Mouse (Mus musculus) lung, embryonic 14.5 days (tissue): ENCODE data around the gene Tlx2. TPM values are rescaled to one million over a fixed set of nuclear protein-coding genes. Genes with fewer than 3 reads are reported as not detected.

Source experiments
- ATAC-seq: fragments of 200-750 bp; cut with Nextera tagmentation; 2 replicates; pipeline ENCODE4 v1.8.0; 2017; ENCODE audit warnings: mild to moderate bottlenecking, moderate TSS enrichment, moderate library complexity; ENCODE audit not compliant: insufficient read depth
- DNase-seq: peaks from one replicate; pipeline ENCODE4 v3.0.0-alpha.2; 2015
- H3K27ac ChIP-seq: fragments of 300-500 bp; sonication (generic); 2 replicates; pipeline ENCODE4 v1.5.1; 2014; ENCODE audit warnings: low read depth, mild to moderate bottlenecking, moderate library complexity
- H3K27me3 ChIP-seq: fragments of 300-500 bp; sonication (generic); 2 replicates; pipeline ENCODE4 v1.6.1; 2014; ENCODE audit warnings: low read length, control low read depth; ENCODE audit not compliant: insufficient read depth
- H3K36me3 ChIP-seq: fragments of 300-500 bp; sonication (generic); 2 replicates; pipeline ENCODE4 v1.6.1; 2014; ENCODE audit warnings: control low read depth; ENCODE audit not compliant: insufficient read depth
- H3K4me1 ChIP-seq: fragments of 300-500 bp; sonication (generic); 2 replicates; pipeline ENCODE4 v1.6.1; 2014; ENCODE audit warnings: antibody characterized with exemption, control low read depth; ENCODE audit not compliant: insufficient read depth
- H3K4me2 ChIP-seq: fragments of 300-500 bp; sonication (generic); 2 replicates; pipeline ENCODE4 v1.6.1; 2014; ENCODE audit warnings: mild to moderate bottlenecking
- H3K4me3 ChIP-seq: fragments of 300-500 bp; sonication (generic); 2 replicates; pipeline ENCODE4 v1.5.1; 2014; ENCODE audit warnings: low read depth, low read length
- H3K9ac ChIP-seq: fragments of 300-500 bp; sonication (generic); 2 replicates; pipeline ENCODE4 v1.6.1; 2014
- H3K9me3 ChIP-seq: fragments of 300-500 bp; sonication (generic); 2 replicates; pipeline ENCODE4 v1.6.1; 2016; ENCODE audit warnings: low read depth, low read length, control low read depth
- CTCF ChIP-seq: IDR thresholded peaks from 2 replicates; pipeline ENCODE4 v1.5.1; 2016; ENCODE audit warnings: antibody characterized with exemption, low read depth
- WGBS: fragments of 180-500 bp; shearing (Covaris S2); extraction: QIAGEN DNeasy Blood & Tissue Kit; methylation state at CpG from one replicate; pipeline ENCODE4 v1.1.7; 2014; 5-methylcytosine and 5-hydroxymethylcytosine counted together
- polyA plus RNA-seq: library from polyadenylated mRNA; unstranded; fragments of >200 nt; fragmentation: Nextera tagmentation; extraction: Ambion mirVana; gene quantifications from 2 replicates; pipeline ENCODE4 v1.2.1, GENCODE M21; 2014

The Tlx2 gene
- polyA plus RNA-seq, 1 experiment from 2014 or later = 0.25 TPM

DNA sequence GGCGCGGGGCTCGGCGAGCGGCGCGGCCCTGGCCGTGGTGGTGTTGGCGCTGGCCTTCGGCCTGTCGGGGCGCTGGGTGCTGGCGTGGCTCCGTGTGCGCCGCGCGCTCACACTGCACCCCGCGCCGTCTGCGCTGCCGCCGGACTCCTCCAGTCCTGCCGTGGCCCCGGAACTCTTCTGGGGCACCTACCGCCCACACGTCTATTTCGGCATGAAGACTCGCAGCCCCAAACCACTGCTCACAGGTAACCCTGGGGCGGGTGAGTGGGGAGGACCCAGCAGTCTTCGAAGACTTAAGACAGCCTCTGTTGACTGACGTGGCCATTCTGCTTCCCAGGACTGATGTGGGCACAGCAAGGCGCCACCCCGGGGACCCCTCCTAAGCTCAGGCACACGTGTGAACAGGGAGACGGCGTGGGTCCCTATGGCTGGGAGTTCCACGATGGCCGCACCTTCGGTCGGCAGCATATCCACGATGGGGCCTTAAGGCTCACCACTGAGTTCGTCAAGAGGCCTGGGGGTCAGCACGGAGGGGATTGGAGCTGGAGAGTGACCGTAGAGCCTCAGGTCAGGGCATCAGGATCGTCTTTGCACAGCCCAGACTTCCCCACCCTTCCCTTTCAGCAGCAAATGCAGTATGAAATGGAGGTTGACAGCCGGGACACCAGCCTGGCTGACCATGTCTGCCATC, 45.7 kb upstream of the Tlx2 start:
- Histone ChIP-seq H3K27me3 (no peaks in the 10 kb centered on the region), H3K9ac (peak overlapping the region; percentile 85), H3K36me3 (peaks cover 38% of the 10 kb centered on the region), H3K4me1 (peaks cover 10% of the 10 kb centered on the region), H3K9me3 (no peaks in the 10 kb centered on the region), H3K4me2 (peak overlapping the region; percentile 91), H3K27ac (peak overlapping the region; percentile 84), H3K4me3 (peak overlapping the region; percentile 89)
- TF ChIP-seq CTCF = no peak
- ATAC-seq = peak; percentile 62
- DNase-seq = no peak
- WGBS = under 1% methylated on average over 48 of the region's 48 CpGs

DNA sequence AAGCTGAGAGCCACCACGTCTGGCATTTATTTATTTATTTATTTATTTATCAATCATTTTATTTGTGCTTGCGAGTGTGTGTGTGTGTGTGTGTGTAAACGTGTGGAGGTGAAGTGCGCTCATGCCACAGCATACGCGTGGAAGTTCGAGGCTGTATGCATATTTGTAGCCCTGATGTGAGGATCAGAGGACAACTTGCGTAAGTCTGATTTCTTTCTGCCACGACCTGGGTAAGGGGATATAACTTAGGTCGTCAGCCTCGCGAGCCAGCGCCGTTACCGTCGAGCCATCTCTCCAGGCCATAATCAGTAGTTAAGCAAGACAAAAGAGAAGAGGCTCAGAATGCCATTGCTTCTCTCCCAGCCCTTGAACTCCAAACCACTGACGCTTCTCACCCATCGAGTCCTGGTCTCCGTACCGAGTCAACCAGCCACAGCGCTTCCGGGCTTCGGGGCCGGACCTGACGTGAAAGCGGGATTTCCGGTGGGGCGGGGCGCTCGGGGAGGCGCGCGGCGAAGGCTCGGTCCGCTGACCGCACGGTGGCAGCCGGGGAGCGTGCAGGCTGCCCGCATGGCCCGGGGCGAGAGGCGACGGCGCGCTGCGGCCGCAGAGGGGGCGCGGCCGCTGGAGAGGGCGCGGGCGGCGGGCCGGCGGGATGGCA, 45.0 kb upstream of the Tlx2 start, which contains the start of gene Mogs:
Gene Mogs (plus strand): TSS at position 486 of the 661 bp plus-strand sequence.
- DNase-seq (peak; percentile 96), ATAC-seq (peak; percentile 89)
- H3K27me3 ChIP-seq = no peaks in the 10 kb centered on the region
- 0 out of 2 replicates have a peak, but pooled peaks have one; percentile 27 for TF ChIP-seq CTCF
- peaks cover 39% of the 10 kb centered on the region for H3K36me3 ChIP-seq
- peak within 1 kb of the TSS; percentile 91 for H3K4me2 ChIP-seq
- H3K4me3 ChIP-seq = peak within 1 kb of the TSS; percentile 89
- no peaks in the 10 kb centered on the region for H3K9me3 ChIP-seq
- 1% methylated on average over 56 of the region's 58 CpGs for WGBS
- H3K4me1 ChIP-seq = peaks cover 9% of the 10 kb centered on the region
- peak within 1 kb of the TSS; percentile 85 for H3K9ac ChIP-seq
- H3K27ac ChIP-seq = peak within 1 kb of the TSS; percentile 84

DNA sequence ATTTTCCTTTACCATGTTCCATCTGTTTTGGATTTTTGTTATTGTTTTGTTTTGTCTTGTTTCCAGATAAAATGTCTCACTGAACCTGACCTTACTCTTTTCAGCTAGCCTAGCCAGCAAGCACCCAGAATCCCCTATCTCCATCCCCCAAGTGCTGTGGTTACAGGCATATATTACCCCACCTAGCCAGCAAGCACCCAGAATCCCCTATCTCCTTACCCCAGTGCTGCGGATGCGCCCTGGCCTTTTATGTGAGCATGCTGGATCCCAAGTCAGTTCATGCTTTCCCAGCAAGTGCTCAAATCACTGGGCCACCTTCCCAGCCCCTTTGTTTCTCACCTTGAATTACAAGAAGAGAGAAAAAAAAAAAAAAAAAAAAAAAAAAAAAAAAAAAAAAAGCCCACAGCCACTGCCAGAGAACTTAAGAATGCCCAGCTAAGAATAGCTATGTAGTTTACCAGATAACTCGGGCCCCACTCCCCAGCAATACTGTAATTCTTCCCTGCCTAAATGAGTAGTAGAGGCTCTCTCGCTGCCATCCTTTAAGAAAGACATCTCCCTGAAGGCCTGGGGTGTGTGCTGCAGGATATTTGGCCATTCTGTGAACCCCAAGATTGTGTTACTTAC, 41.5 kb upstream of the Tlx2 start:
- Histone ChIP-seq H3K4me2 (no peak overlapping the region), H3K27me3 (no peaks in the 10 kb centered on the region), H3K9ac (no peak overlapping the region), H3K27ac (no peak overlapping the region), H3K36me3 (peaks cover 14% of the 10 kb centered on the region; the same call in 1 of the 2 replicates), H3K4me1 (peaks cover 12% of the 10 kb centered on the region; the same call in 1 of the 2 replicates), H3K9me3 (no peaks in the 10 kb centered on the region), H3K4me3 (no peak overlapping the region)
- no peak for DNase-seq
- WGBS = 86% methylated on average over 4 of the region's 4 CpGs
- TF ChIP-seq CTCF = no peak
- ATAC-seq = no peak

DNA sequence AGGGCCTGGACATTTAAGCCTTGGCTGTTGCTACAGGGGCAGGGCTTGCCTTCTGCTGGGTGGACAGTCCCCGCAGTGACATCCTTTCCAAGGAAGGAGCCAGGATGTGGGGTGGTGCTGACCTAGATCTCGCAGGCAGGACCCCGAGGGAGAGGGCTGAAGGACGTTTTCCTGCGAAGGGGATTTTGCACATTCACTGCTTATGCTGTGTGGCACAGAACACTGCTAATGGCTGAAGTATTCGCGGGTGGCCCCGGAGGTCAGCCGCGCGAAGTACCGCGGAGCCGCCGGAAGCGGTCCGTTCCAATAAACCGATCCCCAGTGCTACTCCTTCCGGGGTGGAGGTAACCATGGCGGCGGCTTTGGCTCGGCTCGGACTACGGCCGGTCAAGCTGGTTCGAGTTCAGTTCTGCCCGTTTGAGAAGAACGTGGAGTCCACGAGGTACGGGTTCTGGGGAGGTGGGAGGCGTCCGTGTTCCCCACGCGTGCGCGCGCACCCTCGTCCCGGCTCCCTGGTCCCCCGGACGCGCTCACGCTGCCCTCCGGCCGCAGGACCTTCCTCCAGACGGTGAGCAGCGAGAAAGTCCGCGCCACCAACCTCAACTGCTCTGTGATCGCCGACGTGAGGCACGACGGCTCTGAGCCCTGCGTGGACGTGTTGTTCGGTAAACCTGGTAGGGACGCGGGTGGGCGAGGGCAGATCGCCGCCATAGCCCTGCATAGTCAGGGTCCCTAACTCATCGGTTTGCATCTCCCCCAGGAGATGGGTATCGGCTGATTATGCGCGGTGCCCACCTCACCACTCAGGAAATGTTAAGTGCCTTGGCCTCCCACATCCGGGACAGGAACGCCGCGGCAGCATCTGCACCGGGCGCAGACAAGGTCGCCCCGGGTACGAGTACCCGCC, 38.9 kb upstream of the Tlx2 start, which contains the start of gene Mrpl53:
Gene Mrpl53 (plus strand): TSS at position 279 of the 907 bp plus-strand sequence.
- no peaks in the 10 kb centered on the region for H3K9me3 ChIP-seq
- under 1% methylated on average over 76 of the region's 76 CpGs for WGBS
- peak within 1 kb of the TSS; percentile 85 for H3K4me2 ChIP-seq
- ATAC-seq (peak; percentile 89), DNase-seq (peak; percentile 90)
- H3K9ac ChIP-seq = peak within 1 kb of the TSS; percentile 88
- no peaks in the 10 kb centered on the region for H3K27me3 ChIP-seq
- H3K36me3 ChIP-seq = peaks cover 16% of the 10 kb centered on the region; the same call in 1 of the 2 replicates
- H3K27ac ChIP-seq = peak within 1 kb of the TSS; percentile 85
- H3K4me1 ChIP-seq = 0 out of 2 replicates have a peak, but pooled peaks cover 6% of the 10 kb centered on the region
- no peak for TF ChIP-seq CTCF
- H3K4me3 ChIP-seq = peak within 1 kb of the TSS; percentile 73

DNA sequence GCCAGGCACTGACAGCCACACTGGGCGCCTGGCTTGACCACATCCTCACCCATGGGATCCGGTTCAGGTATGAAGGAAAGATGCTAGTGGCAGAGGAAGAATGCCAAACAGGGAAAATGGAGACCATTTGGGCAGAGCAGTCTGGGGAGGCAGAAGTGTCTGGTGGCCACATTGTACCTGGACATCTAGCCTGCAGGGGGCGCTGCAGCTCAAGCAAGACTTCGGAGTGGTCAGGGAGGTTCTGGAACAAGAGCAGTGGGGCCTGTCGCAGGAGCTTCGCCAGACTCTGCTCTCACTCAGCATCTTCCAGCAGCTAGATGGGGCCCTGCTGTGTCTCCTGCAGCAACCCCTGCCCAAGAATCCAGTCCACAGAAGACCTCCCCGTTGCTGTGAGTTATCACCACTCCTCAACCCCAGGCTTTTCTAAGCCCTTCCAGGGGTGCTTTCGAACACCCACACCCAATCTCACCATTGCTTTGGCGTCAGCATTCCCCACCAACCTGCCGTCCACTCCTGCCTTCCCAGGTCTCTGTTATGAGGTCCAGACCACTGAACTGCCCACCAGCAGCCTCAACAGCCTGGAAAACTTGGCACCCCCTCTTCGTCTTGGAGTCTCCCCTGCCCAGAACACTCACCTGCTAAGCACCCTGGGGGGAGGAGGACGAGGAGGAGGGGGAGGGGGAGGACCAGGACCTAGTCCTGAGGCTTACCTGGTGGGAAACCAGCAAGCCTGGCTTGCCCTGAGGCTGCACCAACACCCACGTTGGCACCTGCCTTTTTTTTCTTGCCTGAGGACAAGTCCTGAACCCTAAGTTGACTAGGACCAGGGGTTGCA, 37.7 kb upstream of the Tlx2 start:
- H3K4me2 ChIP-seq = peak overlapping the region; percentile 85
- peak overlapping the region; percentile 73 for H3K4me3 ChIP-seq
- H3K9me3 ChIP-seq = no peaks in the 10 kb centered on the region
- H3K27ac ChIP-seq = 0 out of 2 replicates have a peak overlapping the region, but pooled peaks have one; percentile 85
- TF ChIP-seq CTCF = peak; percentile 90
- peaks cover 10% of the 10 kb centered on the region; the same call in 1 of the 2 replicates for H3K4me1 ChIP-seq
- 39% methylated on average over 13 of the region's 13 CpGs for WGBS
- peak overlapping the region; percentile 88 for H3K9ac ChIP-seq
- H3K36me3 ChIP-seq = peaks cover 16% of the 10 kb centered on the region; the same call in 1 of the 2 replicates
- DNase-seq = peak; percentile 86
- peak; percentile 31; the same call in 1 of the 2 replicates for ATAC-seq
- no peaks in the 10 kb centered on the region for H3K27me3 ChIP-seq
